Mouse (Mus musculus) hindbrain, postnatal 0 days (tissue): ENCODE measurements around the gene Ppp4r4. TPM values are rescaled to one million over a fixed set of nuclear protein-coding genes. Genes with fewer than 3 reads are reported as not detected.

ENCODE experiments used
- ATAC-seq: fragments of 200-750 bp; cut with Nextera tagmentation; 2 replicates; pipeline ENCODE4 v1.8.0; 2017; ENCODE audit warnings: mild to moderate bottlenecking, moderate TSS enrichment, moderate library complexity
- DNase-seq: peaks from one replicate; pipeline ENCODE4 v3.0.0-alpha.2; 2015; ENCODE audit warnings: low spot score
- H3K27ac ChIP-seq: fragments of 300-500 bp; sonication (generic); 2 replicates; pipeline ENCODE4 v1.5.1; 2014; ENCODE audit warnings: mild to moderate bottlenecking
- H3K27me3 ChIP-seq: fragments of 300-500 bp; sonication (generic); 2 replicates; pipeline ENCODE4 v1.6.1; 2014; ENCODE audit warnings: low read length, mixed read lengths; ENCODE audit not compliant: insufficient read depth
- H3K36me3 ChIP-seq: fragments of 300-500 bp; sonication (generic); 2 replicates; pipeline ENCODE4 v1.6.1; 2014; ENCODE audit warnings: low read length, mixed read lengths; ENCODE audit not compliant: insufficient read depth
- H3K4me1 ChIP-seq: fragments of 300-500 bp; sonication (generic); 2 replicates; pipeline ENCODE4 v1.6.1; 2014; ENCODE audit warnings: antibody characterized with exemption, low read length, mixed read lengths; ENCODE audit not compliant: insufficient read depth
- H3K4me2 ChIP-seq: fragments of 300-500 bp; sonication (generic); 2 replicates; pipeline ENCODE4 v1.6.1; 2014; ENCODE audit warnings: low read depth, mild to moderate bottlenecking, low read length, moderate library complexity, mixed read lengths
- H3K4me3 ChIP-seq: fragments of 300-500 bp; sonication (generic); 2 replicates; pipeline ENCODE4 v1.5.1; 2014; ENCODE audit warnings: low read length
- H3K9ac ChIP-seq: fragments of 300-500 bp; sonication (generic); replicated peaks from 2 replicates; pipeline ENCODE4 v1.6.1; 2014; ENCODE audit warnings: mild to moderate bottlenecking, low read length, moderate library complexity, mixed read lengths
- H3K9me3 ChIP-seq: fragments of 300-500 bp; sonication (generic); 2 replicates; pipeline ENCODE4 v1.6.1; 2016; ENCODE audit warnings: low read length, mixed read lengths
- CTCF ChIP-seq: IDR thresholded peaks from 2 replicates; pipeline ENCODE4 v1.5.1; 2016; ENCODE audit warnings: antibody characterized with exemption, control low read depth, low read depth
- WGBS: fragments of 180-500 bp; shearing (Covaris S2); extraction: QIAGEN DNeasy Blood & Tissue Kit; methylation state at CpG from one replicate; pipeline ENCODE4 v1.1.7; 2014; 5-methylcytosine and 5-hydroxymethylcytosine counted together
- polyA plus RNA-seq: library from polyadenylated mRNA; unstranded; fragments of >200 nt; fragmentation: Nextera tagmentation; extraction: Ambion mirVana; gene quantifications from 2 replicates; pipeline ENCODE4 v1.2.1, GENCODE M21; 2015
- total RNA-seq: library from RNA; depleted of rRNA; stranded (reverse); fragments of >200 nt; gene quantifications from 2 replicates; pipeline ENCODE4 v1.2.3, GENCODE M21; 2014

Gene Ppp4r4
- total and polyA plus RNA-seq, 2 experiments from 2014 or later = 3.0 to 6.7 TPM

GRCm38 (mm10) chr12:103643336-103643735, 111.3 kb downstream of the Ppp4r4 start:
- no peaks in the 10 kb centered on the region for H3K4me1 ChIP-seq
- H3K36me3 ChIP-seq = no peaks in the 10 kb centered on the region
- 5% methylated on average over 2 of the region's 2 CpGs for WGBS
- peak; percentile 67 for ATAC-seq
- no peak overlapping the region for H3K4me2 ChIP-seq
- no peak overlapping the region for H3K4me3 ChIP-seq
- no peaks in the 10 kb centered on the region for H3K27me3 ChIP-seq
- DNase-seq = peak; percentile 90
- no peak overlapping the region for H3K27ac ChIP-seq
- no peaks in the 10 kb centered on the region for H3K9me3 ChIP-seq
- TF ChIP-seq CTCF = peak; percentile 95
- no peak overlapping the region for H3K9ac ChIP-seq

- WGBS = 89% methylated on average over 3 of the region's 3 CpGs
Observed at GRCm38 (mm10) chr12:103643818-103644217, 111.7 kb downstream of the Ppp4r4 start.

GRCm38 (mm10) chr12:103644601-103645000, 112.5 kb downstream of the Ppp4r4 start:
- TF ChIP-seq CTCF = no peak
- Histone ChIP-seq H3K27me3 (no peaks in the 10 kb centered on the region), H3K4me1 (no peaks in the 10 kb centered on the region), H3K36me3 (no peaks in the 10 kb centered on the region), H3K9ac (no peak overlapping the region), H3K27ac (no peak overlapping the region), H3K4me2 (no peak overlapping the region), H3K9me3 (no peaks in the 10 kb centered on the region), H3K4me3 (no peak overlapping the region)
- WGBS = 40% methylated on average over 5 of the region's 5 CpGs
- ATAC-seq = no peak
- DNase-seq = no peak

More at GRCm38 (mm10) chr12:103643818-103644217, 111.7 kb downstream of the Ppp4r4 start:
- no peaks in the 10 kb centered on the region for H3K36me3 ChIP-seq
- H3K9me3 ChIP-seq = no peaks in the 10 kb centered on the region
- TF ChIP-seq CTCF = no peak
- H3K27me3 ChIP-seq = no peaks in the 10 kb centered on the region
- no peak overlapping the region for H3K9ac ChIP-seq
- no peak overlapping the region for H3K27ac ChIP-seq
- DNase-seq = no peak
- no peak overlapping the region for H3K4me3 ChIP-seq
- ATAC-seq = no peak
- H3K4me2 ChIP-seq = no peak overlapping the region
- no peaks in the 10 kb centered on the region for H3K4me1 ChIP-seq

GRCm38 (mm10) chr12:103646314-103646713, 114.2 kb downstream of the Ppp4r4 start:
- Histone ChIP-seq H3K9ac (no peak overlapping the region), H3K36me3 (no peaks in the 10 kb centered on the region), H3K4me3 (no peak overlapping the region), H3K27me3 (no peaks in the 10 kb centered on the region), H3K4me1 (no peaks in the 10 kb centered on the region), H3K9me3 (no peaks in the 10 kb centered on the region), H3K27ac (no peak overlapping the region), H3K4me2 (no peak overlapping the region)
- TF ChIP-seq CTCF = no peak
- ATAC-seq = no peak
- 85% methylated on average over 2 of the region's 2 CpGs for WGBS
- DNase-seq = no peak

GRCm38 (mm10) chr12:103653836-103654235, 121.8 kb downstream of the Ppp4r4 start:
- ATAC-seq = no peak
- 94% methylated on average over 2 of the region's 2 CpGs for WGBS

GRCm38 (mm10) chr12:103655123-103656044, 123.3 kb downstream of the Ppp4r4 start:
- Histone ChIP-seq H3K4me3 (no peak overlapping the region), H3K4me1 (no peaks in the 10 kb centered on the region), H3K9ac (no peak overlapping the region), H3K4me2 (no peak overlapping the region), H3K27ac (no peak overlapping the region), H3K9me3 (no peaks in the 10 kb centered on the region), H3K27me3 (no peaks in the 10 kb centered on the region), H3K36me3 (no peaks in the 10 kb centered on the region)
- WGBS = 87% methylated on average over 7 of the region's 7 CpGs
- no peak for DNase-seq
- no peak for ATAC-seq
- no peak for TF ChIP-seq CTCF

More at GRCm38 (mm10) chr12:103653836-103654235, 121.8 kb downstream of the Ppp4r4 start:
- no peaks in the 10 kb centered on the region for H3K36me3 ChIP-seq
- H3K27me3 ChIP-seq = no peaks in the 10 kb centered on the region
- H3K9me3 ChIP-seq = no peaks in the 10 kb centered on the region
- DNase-seq = no peak
- H3K27ac ChIP-seq = no peak overlapping the region
- no peak for TF ChIP-seq CTCF
- H3K4me2 ChIP-seq = no peak overlapping the region
- no peak overlapping the region for H3K9ac ChIP-seq
- H3K4me1 ChIP-seq = no peaks in the 10 kb centered on the region
- H3K4me3 ChIP-seq = no peak overlapping the region
